Mouse (Mus musculus) forebrain, embryonic 15.5 days (tissue): ENCODE data around the gene Plxna1. TPM values are rescaled to one million over a fixed set of nuclear protein-coding genes. Genes with fewer than 3 reads are reported as not detected.
A peak's percentile ranks its signal among the peaks of the same experiment; 100 is the strongest.

Experiments
- ATAC-seq: fragments of 200-750 bp; cut with Nextera tagmentation; replicated peaks from 2 replicates; pipeline ENCODE4 v1.8.0; 2017; ENCODE audit warnings: mild to moderate bottlenecking, moderate TSS enrichment, moderate library complexity
- H3K27ac ChIP-seq: fragments of 300-500 bp; sonication (generic); replicated peaks from 2 replicates; pipeline ENCODE4 v1.5.1; 2015; ENCODE audit warnings: mild to moderate bottlenecking, inconsistent platforms
- H3K27me3 ChIP-seq: fragments of 300-500 bp; sonication (generic); 2 replicates; pipeline ENCODE4 v1.6.1; 2015; ENCODE audit warnings: inconsistent platforms
- H3K36me3 ChIP-seq: fragments of 300-500 bp; sonication (generic); 2 replicates; pipeline ENCODE4 v1.6.1; 2015; ENCODE audit warnings: mild to moderate bottlenecking, inconsistent platforms
- H3K4me1 ChIP-seq: fragments of 300-500 bp; sonication (generic); 2 replicates; pipeline ENCODE4 v1.6.1; 2015; ENCODE audit warnings: inconsistent platforms
- H3K4me2 ChIP-seq: fragments of 300-500 bp; sonication (generic); replicated peaks from 2 replicates; pipeline ENCODE4 v1.6.1; 2015; ENCODE audit warnings: mild to moderate bottlenecking, inconsistent platforms
- H3K4me3 ChIP-seq: fragments of 300-500 bp; sonication (generic); 2 replicates; pipeline ENCODE4 v1.5.1; 2015; ENCODE audit warnings: mild to moderate bottlenecking, inconsistent platforms
- H3K9ac ChIP-seq: fragments of 300-500 bp; sonication (generic); replicated peaks from 2 replicates; pipeline ENCODE4 v1.6.1; 2015; ENCODE audit warnings: mild to moderate bottlenecking, inconsistent platforms
- H3K9me3 ChIP-seq: fragments of 300-500 bp; sonication (generic); 2 replicates; pipeline ENCODE4 v1.6.1; 2016; ENCODE audit warnings: inconsistent platforms
- WGBS: fragments of 180-500 bp; shearing (Covaris S2); methylation state at CpG from one replicate; pipeline ENCODE4 v1.1.7; 2015; ENCODE audit warnings: mixed read lengths; 5-methylcytosine and 5-hydroxymethylcytosine counted together
- polyA plus RNA-seq: library from polyadenylated mRNA; unstranded; fragments of >200 nt; fragmentation: Nextera tagmentation; extraction: Ambion mirVana; gene quantifications from 2 replicates; pipeline ENCODE4 v1.2.1, GENCODE M21; 2015

Gene Plxna1
- polyA plus RNA-seq, 1 experiment from 2014 or later = 45.7 TPM

DNA sequence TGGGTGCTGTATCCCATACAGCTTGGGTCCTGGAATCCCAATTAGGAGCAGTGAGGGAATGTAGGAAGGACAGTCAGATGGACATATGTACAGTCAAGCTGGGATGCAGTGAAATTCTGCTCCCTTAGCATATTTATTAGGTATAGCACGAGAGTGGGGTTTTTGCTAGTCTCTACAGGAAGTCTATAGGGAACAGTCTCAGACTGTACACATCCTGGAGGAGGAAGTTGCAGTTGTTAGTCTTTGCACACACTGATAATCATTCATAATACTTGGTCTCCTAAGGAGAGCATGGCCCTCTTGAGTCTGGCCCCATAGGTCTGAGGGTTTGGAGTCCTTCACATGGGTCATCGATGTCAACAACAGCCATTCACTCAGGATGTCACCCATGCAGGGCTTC, 50.9 kb downstream of the Plxna1 start:
- no peak overlapping the region for H3K9ac ChIP-seq
- H3K9me3 ChIP-seq = no peaks in the 10 kb centered on the region
- H3K27ac ChIP-seq = no peak overlapping the region
- H3K27me3 ChIP-seq = no peaks in the 10 kb centered on the region
- H3K4me2 ChIP-seq = no peak overlapping the region
- no peaks in the 10 kb centered on the region; the same call in 1 of the 2 replicates for H3K36me3 ChIP-seq
- no peaks in the 10 kb centered on the region for H3K4me1 ChIP-seq
- ATAC-seq = 0 out of 2 replicates have a peak, but pooled peaks have one; percentile 8
- 90% methylated on average over 2 of the region's 2 CpGs for whole genome bisulfite sequencing
- no peak overlapping the region for H3K4me3 ChIP-seq

DNA sequence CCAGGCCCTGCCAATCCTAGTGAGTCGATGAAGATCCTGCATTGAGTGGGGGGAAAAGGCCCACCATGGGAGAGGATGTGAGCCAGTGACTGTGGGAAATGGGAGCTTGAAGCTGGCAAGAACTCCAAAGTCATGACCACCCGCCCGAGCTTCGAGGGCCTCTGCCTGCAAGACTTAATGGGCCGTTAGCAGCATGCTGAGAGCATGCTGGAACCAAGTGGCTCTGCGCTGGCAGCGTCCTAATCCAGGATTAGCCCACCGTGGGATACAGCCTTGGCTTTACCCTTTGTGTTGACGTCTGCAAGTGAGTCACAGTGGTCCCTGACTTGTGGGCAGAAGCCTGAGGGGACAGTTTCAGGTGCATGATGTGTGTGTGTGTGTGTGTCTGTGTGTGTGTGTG, 52.2 kb downstream of the Plxna1 start:
- H3K27me3 ChIP-seq = no peaks in the 10 kb centered on the region
- no peaks in the 10 kb centered on the region for H3K36me3 ChIP-seq
- H3K4me1 ChIP-seq = no peaks in the 10 kb centered on the region
- 0 out of 2 replicates have a peak, but pooled peaks cover 3% of the 10 kb centered on the region for H3K9me3 ChIP-seq
- no peak overlapping the region for H3K4me3 ChIP-seq
- ATAC-seq = no peak
- 25% methylated on average over 9 of the region's 9 CpGs for WGBS
- no peak overlapping the region for H3K9ac ChIP-seq
- H3K27ac ChIP-seq = no peak overlapping the region
- H3K4me2 ChIP-seq = no peak overlapping the region

- ATAC-seq = no peak
- H3K9ac ChIP-seq = no peak overlapping the region
- H3K4me2 ChIP-seq = no peak overlapping the region
- 0 out of 2 replicates have a peak, but pooled peaks cover 3% of the 10 kb centered on the region for H3K9me3 ChIP-seq
- H3K27me3 ChIP-seq = no peaks in the 10 kb centered on the region
- no peak overlapping the region for H3K4me3 ChIP-seq
- no peaks in the 10 kb centered on the region for H3K4me1 ChIP-seq
- H3K36me3 ChIP-seq = no peaks in the 10 kb centered on the region
- no peak overlapping the region for H3K27ac ChIP-seq
- WGBS = 76% methylated on average over 6 of the region's 6 CpGs
Measured at GRCm38 (mm10) chr6:89308213-89308973, 54.0 kb downstream of the Plxna1 start.

- ATAC-seq = no peak
- H3K9ac ChIP-seq = no peak overlapping the region
- no peaks in the 10 kb centered on the region for H3K4me1 ChIP-seq
- 0 out of 2 replicates have a peak, but pooled peaks cover 3% of the 10 kb centered on the region for H3K27me3 ChIP-seq
- H3K9me3 ChIP-seq = 0 out of 2 replicates have a peak, but pooled peaks cover 3% of the 10 kb centered on the region
- H3K4me2 ChIP-seq = no peak overlapping the region
- H3K27ac ChIP-seq = no peak overlapping the region; the same call in 1 of the 2 replicates
- WGBS = 62% methylated on average over 3 of the region's 3 CpGs
- H3K4me3 ChIP-seq = no peak overlapping the region
- H3K36me3 ChIP-seq = no peaks in the 10 kb centered on the region
Measured at GRCm38 (mm10) chr6:89304375-89305058, 57.9 kb downstream of the Plxna1 start.

GRCm38 (mm10) chr6:89299818-89300217, 62.6 kb downstream of the Plxna1 start:
- Histone ChIP-seq H3K4me2 (no peak overlapping the region), H3K9ac (no peak overlapping the region), H3K36me3 (no peaks in the 10 kb centered on the region), H3K4me1 (peaks cover 3% of the 10 kb centered on the region; the same call in 1 of the 2 replicates), H3K4me3 (no peak overlapping the region), H3K9me3 (no peaks in the 10 kb centered on the region), H3K27me3 (peaks cover 8% of the 10 kb centered on the region; the same call in 1 of the 2 replicates), H3K27ac (no peak overlapping the region)
- ATAC-seq = no peak
- WGBS = 85% methylated on average over 9 of the region's 9 CpGs

GRCm38 (mm10) chr6:89296909-89297695, 65.3 kb downstream of the Plxna1 start:
- Histone ChIP-seq H3K9ac (no peak overlapping the region), H3K36me3 (no peaks in the 10 kb centered on the region), H3K4me1 (peaks cover 3% of the 10 kb centered on the region; the same call in 1 of the 2 replicates), H3K27ac (no peak overlapping the region), H3K4me2 (no peak overlapping the region), H3K9me3 (no peaks in the 10 kb centered on the region), H3K27me3 (peaks cover 9% of the 10 kb centered on the region; the same call in 1 of the 2 replicates), H3K4me3 (no peak overlapping the region)
- 18% methylated on average over 15 of the region's 15 CpGs for WGBS
- 0 out of 2 replicates have a peak, but pooled peaks have one; percentile 46 for ATAC-seq

GRCm38 (mm10) chr6:89296001-89296709, 66.3 kb downstream of the Plxna1 start:
- H3K9me3 ChIP-seq = no peaks in the 10 kb centered on the region
- no peak overlapping the region for H3K27ac ChIP-seq
- H3K4me3 ChIP-seq = no peak overlapping the region
- H3K36me3 ChIP-seq = no peaks in the 10 kb centered on the region
- no peak overlapping the region for H3K9ac ChIP-seq
- ATAC-seq = no peak
- peaks cover 7% of the 10 kb centered on the region for H3K4me1 ChIP-seq
- 92% methylated on average over 8 of the region's 8 CpGs for WGBS
- H3K4me2 ChIP-seq = no peak overlapping the region
- peaks cover 9% of the 10 kb centered on the region; the same call in 1 of the 2 replicates for H3K27me3 ChIP-seq

GRCm38 (mm10) chr6:89294621-89295020, 67.8 kb downstream of the Plxna1 start:
- no peak for ATAC-seq
- Histone ChIP-seq H3K4me1 (peaks cover 7% of the 10 kb centered on the region), H3K4me3 (no peak overlapping the region), H3K9me3 (no peaks in the 10 kb centered on the region), H3K27me3 (peaks cover 6% of the 10 kb centered on the region; the same call in 1 of the 2 replicates), H3K4me2 (no peak overlapping the region), H3K9ac (no peak overlapping the region), H3K27ac (no peak overlapping the region), H3K36me3 (no peaks in the 10 kb centered on the region)
- WGBS = 61% methylated on average over 1 of the region's 1 CpGs

DNA sequence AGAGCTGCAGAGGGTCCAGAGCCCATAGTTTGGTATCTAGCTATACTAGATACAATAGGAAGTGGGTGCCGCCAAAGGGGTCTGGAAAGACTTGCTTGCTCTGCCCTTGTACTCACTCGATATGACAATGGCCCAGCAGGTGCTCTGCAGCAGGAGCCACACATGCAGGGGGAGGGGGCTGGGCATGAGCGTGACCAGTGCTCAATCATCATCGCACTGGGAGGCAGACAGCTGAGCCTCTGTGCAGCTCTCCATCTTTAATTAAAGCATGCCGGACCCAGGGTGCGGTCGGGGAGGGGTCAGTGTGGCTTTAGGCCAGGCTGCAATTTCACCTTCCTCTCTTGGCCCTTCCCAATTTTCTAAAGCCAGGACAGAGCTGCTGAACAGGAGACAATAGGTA, 70.9 kb downstream of the Plxna1 start:
- 10% methylated on average over 7 of the region's 7 CpGs for WGBS

GRCm38 (mm10) chr6:89288156-89288555, 74.3 kb downstream of the Plxna1 start:
- Histone ChIP-seq H3K9ac (no peak overlapping the region), H3K4me1 (peaks cover 4% of the 10 kb centered on the region), H3K27me3 (no peaks in the 10 kb centered on the region), H3K9me3 (no peaks in the 10 kb centered on the region), H3K4me2 (no peak overlapping the region), H3K36me3 (no peaks in the 10 kb centered on the region), H3K27ac (no peak overlapping the region), H3K4me3 (no peak overlapping the region)
- 33% methylated on average over 6 of the region's 6 CpGs for WGBS
- ATAC-seq = no peak

More for the DNA sequence above, 70.9 kb downstream of the Plxna1 start:
- ATAC-seq = no peak
- Histone ChIP-seq H3K4me3 (no peak overlapping the region), H3K9ac (no peak overlapping the region), H3K36me3 (no peaks in the 10 kb centered on the region), H3K4me1 (peaks cover 4% of the 10 kb centered on the region), H3K4me2 (no peak overlapping the region), H3K27ac (no peak overlapping the region), H3K9me3 (no peaks in the 10 kb centered on the region), H3K27me3 (0 out of 2 replicates have a peak, but pooled peaks cover 3% of the 10 kb centered on the region)

DNA sequence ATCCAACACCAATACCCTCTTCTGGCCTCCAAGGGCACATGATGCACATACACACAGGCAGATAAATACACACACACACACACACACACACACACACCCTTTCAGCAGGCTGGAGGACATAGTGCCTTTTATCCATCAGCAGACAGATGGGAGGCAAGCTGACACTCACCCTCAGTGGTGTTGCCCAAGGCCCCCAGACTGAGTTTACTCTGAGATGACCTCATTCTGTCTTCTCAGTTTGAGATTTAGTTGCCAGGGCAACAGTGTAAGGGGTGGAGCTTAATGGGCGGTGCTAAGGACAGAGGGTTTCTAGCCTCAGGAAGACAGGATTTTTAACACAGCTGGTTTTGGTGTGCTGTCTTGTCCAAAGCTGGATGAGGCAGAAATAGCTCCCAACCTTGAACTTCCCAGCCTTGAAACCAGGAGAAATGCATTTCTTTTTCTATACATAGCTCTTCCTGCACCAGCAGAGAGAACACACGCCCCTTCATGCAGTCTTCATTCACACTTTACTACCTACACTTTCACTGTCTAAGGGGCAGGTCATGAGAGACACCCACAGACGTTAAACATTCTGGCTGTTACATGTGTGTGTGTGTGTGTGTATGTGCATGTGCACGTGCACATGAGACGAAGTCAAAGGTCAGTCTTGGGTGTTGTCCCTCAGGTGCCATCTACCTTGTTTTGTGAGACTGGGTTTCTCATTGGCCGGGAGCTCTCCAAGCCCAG, 75.6 kb downstream of the Plxna1 start:
- no peak overlapping the region for H3K9ac ChIP-seq
- no peak overlapping the region for H3K4me2 ChIP-seq
- no peaks in the 10 kb centered on the region for H3K27me3 ChIP-seq
- ATAC-seq = peak; percentile 58
- no peak overlapping the region for H3K27ac ChIP-seq
- no peaks in the 10 kb centered on the region for H3K9me3 ChIP-seq
- no peak overlapping the region for H3K4me3 ChIP-seq
- H3K36me3 ChIP-seq = no peaks in the 10 kb centered on the region
- peaks cover 5% of the 10 kb centered on the region for H3K4me1 ChIP-seq
- 62% methylated on average over 6 of the region's 6 CpGs for WGBS
